ENCODE assay signal across 26 mouse cellular contexts in genomic region chr8:118323421-118323820, GRCm38 (mm10). TPM values are rescaled to one million over a fixed set of nuclear protein-coding genes. Genes with fewer than 3 reads are reported as not detected.
"Had no signal": no experiment of that assay in that cellular context is flagged by ENCODE, and none has a peak within 500 bp of the region (broad histone marks: within the 10 kb centered on the region; RNA-seq: fewer than 3 reads in every experiment).

No protein-coding gene starts in this region.

- H3K9me3 ChIP-seq: heart, embryonic 13.5 days; heart, embryonic 15.5 days; kidney, embryonic 15.5 days; limb, embryonic 13.5 days; limb, embryonic 15.5 days; liver, embryonic 12.5 days had no signal

- H3K4me2 ChIP-seq: heart, embryonic 11.5 days; heart, embryonic 13.5 days; heart, embryonic 15.5 days; hindbrain, embryonic 14.5 days; kidney, embryonic 15.5 days; limb, embryonic 13.5 days; limb, embryonic 15.5 days; liver, embryonic 12.5 days had no signal

- H3K27ac ChIP-seq: heart, adult 2 months; heart, embryonic 13.5 days; heart, embryonic 15.5 days; hindbrain, embryonic 14.5 days; kidney, embryonic 15.5 days; kidney, postnatal 0 days; left cerebral cortex, adult 2 months; limb, embryonic 13.5 days; limb, embryonic 15.5 days; liver, embryonic 12.5 days; liver, embryonic 14.5 days had no signal

- H3K36me3 ChIP-seq: heart, embryonic 15.5 days; kidney, embryonic 15.5 days; limb, embryonic 13.5 days; limb, embryonic 15.5 days; liver, embryonic 12.5 days had no signal

- H3K27me3 ChIP-seq: heart, embryonic 15.5 days; kidney, embryonic 15.5 days; limb, embryonic 13.5 days; limb, embryonic 15.5 days; liver, embryonic 12.5 days had no signal

- DNase-seq: forebrain, postnatal 0 days; gastrocnemius, postnatal 14 days; gastrocnemius, postnatal 36 days; heart, adult 11 months; heart, adult 2 months; heart, postnatal 14 days; heart, postnatal 36 days; kidney, adult 11 months; kidney, adult 2 months; kidney, adult 9 months; kidney, postnatal 14 days; kidney, postnatal 36 days; left cerebral cortex, postnatal 4 days had no signal

- H3K4me1 ChIP-seq: heart, embryonic 13.5 days; heart, embryonic 15.5 days; kidney, embryonic 15.5 days; limb, embryonic 13.5 days; limb, embryonic 15.5 days; liver, embryonic 12.5 days had no signal

- ATAC-seq: forebrain, postnatal 0 days; hindbrain, embryonic 16.5 days; liver, embryonic 12.5 days had no signal

- H3K4me3 ChIP-seq: heart, adult 2 months; heart, embryonic 13.5 days; heart, embryonic 15.5 days; kidney, embryonic 15.5 days; left cerebral cortex, adult 2 months; limb, embryonic 13.5 days; limb, embryonic 15.5 days; liver, embryonic 12.5 days had no signal

- H3K9ac ChIP-seq: forebrain, postnatal 0 days; heart, embryonic 13.5 days; heart, embryonic 15.5 days; hindbrain, embryonic 14.5 days; kidney, embryonic 15.5 days; limb, embryonic 13.5 days; limb, embryonic 15.5 days; liver, embryonic 12.5 days; liver, embryonic 14.5 days had no signal

RNA-seq across cellular contexts. Expression of gene Cdh13, which starts 39.9 kb away (rescaled TPM):
- total RNA-seq: hematopoietic stem cell, adult 5-6 weeks had no signal
